Mouse (Mus musculus) forebrain, embryonic 16.5 days (tissue): ENCODE results near the gene Rnf4. TPM values are rescaled to one million over a fixed set of nuclear protein-coding genes. Genes with fewer than 3 reads are reported as not detected.

Source experiments
- ATAC-seq: fragments of 200-750 bp; cut with Nextera tagmentation; 2 replicates; pipeline ENCODE4 v1.8.0; 2017; ENCODE audit warnings: mild to moderate bottlenecking, moderate library complexity
- H3K27ac ChIP-seq: fragments of 300-500 bp; sonication (generic); 2 replicates; pipeline ENCODE4 v1.5.1; 2014; ENCODE audit warnings: low read length, control low read depth
- H3K27me3 ChIP-seq: fragments of 300-500 bp; sonication (generic); replicated peaks from 2 replicates; pipeline ENCODE4 v1.6.1; 2014; ENCODE audit warnings: low read length; ENCODE audit not compliant: control insufficient read depth, insufficient read depth
- H3K36me3 ChIP-seq: fragments of 300-500 bp; sonication (generic); 2 replicates; pipeline ENCODE4 v1.6.1; 2014; ENCODE audit not compliant: control insufficient read depth, insufficient read depth
- H3K4me1 ChIP-seq: fragments of 300-500 bp; sonication (generic); replicated peaks from 2 replicates; pipeline ENCODE4 v1.6.1; 2014; ENCODE audit warnings: low read length; ENCODE audit not compliant: control insufficient read depth, insufficient read depth
- H3K4me2 ChIP-seq: fragments of 300-500 bp; sonication (generic); 2 replicates; pipeline ENCODE4 v1.6.1; 2014; ENCODE audit warnings: mild to moderate bottlenecking, low read length, control low read depth
- H3K4me3 ChIP-seq: fragments of 300-500 bp; sonication (generic); replicated peaks from 2 replicates; pipeline ENCODE4 v1.5.1; 2014; ENCODE audit warnings: mild to moderate bottlenecking, low read length, control low read depth
- H3K9ac ChIP-seq: fragments of 300-500 bp; sonication (generic); replicated peaks from 2 replicates; pipeline ENCODE4 v1.6.1; 2014; ENCODE audit warnings: low read depth, low read length, control low read depth
- H3K9me3 ChIP-seq: fragments of 300-500 bp; sonication (generic); 2 replicates; pipeline ENCODE4 v1.6.1; 2016; ENCODE audit warnings: low read length; ENCODE audit not compliant: control insufficient read depth
- WGBS: fragments of 180-500 bp; shearing (Covaris S2); extraction: QIAGEN DNeasy Blood & Tissue Kit; methylation state at CpG from one replicate; pipeline ENCODE4 v1.1.7; 2014; 5-methylcytosine and 5-hydroxymethylcytosine counted together
- polyA plus RNA-seq: library from polyadenylated mRNA; unstranded; fragments of >200 nt; fragmentation: Nextera tagmentation; extraction: Ambion mirVana; gene quantifications from 2 replicates; pipeline ENCODE4 v1.2.1, GENCODE M21; 2015

The Rnf4 gene
- polyA plus RNA-seq, 1 experiment from 2014 or later, result 150 TPM

DNA sequence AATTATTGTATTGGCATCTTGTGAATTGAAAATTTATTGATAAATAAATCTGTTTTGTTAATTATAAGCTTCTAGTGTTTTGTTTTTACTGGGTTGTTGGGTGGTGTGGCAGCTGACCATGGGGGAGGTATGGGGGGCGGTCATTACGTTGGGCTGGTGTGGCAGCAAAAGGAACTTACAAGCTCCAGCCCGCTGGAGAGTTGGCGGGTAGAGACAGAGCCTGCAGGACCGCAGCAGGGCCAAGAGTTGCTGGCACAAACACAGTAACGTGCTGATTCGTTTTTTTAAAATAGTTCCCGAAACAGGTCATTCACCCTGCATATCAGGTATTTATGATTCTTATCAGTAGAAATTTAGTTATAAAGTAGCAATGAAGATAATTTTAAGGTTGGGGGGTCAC is 57.2 kb downstream of the Rnf4 start:
- Histone ChIP-seq H3K4me3 (no peak overlapping the region), H3K4me2 (no peak overlapping the region), H3K9me3 (no peaks in the 10 kb centered on the region), H3K27me3 (no peaks in the 10 kb centered on the region), H3K9ac (no peak overlapping the region), H3K36me3 (no peaks in the 10 kb centered on the region), H3K4me1 (peaks cover 10% of the 10 kb centered on the region), H3K27ac (no peak overlapping the region)
- ATAC-seq, result no peak
- 94% methylated on average over 8 of the region's 8 CpGs for WGBS

DNA sequence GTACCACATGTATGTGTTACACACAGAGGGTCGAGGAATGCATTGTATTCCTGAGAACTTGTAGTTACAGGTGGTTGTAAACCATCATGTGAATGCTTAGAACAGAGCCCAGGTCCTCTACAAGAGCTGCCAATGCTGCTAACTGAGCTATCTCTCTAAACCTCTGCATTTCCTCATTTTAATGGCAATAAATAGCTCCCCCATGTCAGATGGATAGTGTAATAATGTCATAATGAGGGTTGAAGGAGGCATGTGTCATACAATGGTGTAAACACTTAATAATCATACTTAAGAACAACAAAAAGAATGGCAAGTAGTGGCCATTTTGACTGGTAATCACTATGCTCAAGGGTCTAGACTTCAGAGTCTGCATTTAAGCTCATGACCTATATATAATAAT is 59.3 kb downstream of the Rnf4 start:
- WGBS, result 92% methylated on average over 1 of the region's 1 CpGs
- peaks cover 10% of the 10 kb centered on the region for H3K4me1 ChIP-seq
- no peaks in the 10 kb centered on the region for H3K9me3 ChIP-seq
- no peak for ATAC-seq
- no peak overlapping the region for H3K9ac ChIP-seq
- H3K4me2 ChIP-seq, result no peak overlapping the region
- no peak overlapping the region for H3K4me3 ChIP-seq
- H3K27ac ChIP-seq, result no peak overlapping the region
- H3K36me3 ChIP-seq, result no peaks in the 10 kb centered on the region
- H3K27me3 ChIP-seq, result no peaks in the 10 kb centered on the region

DNA sequence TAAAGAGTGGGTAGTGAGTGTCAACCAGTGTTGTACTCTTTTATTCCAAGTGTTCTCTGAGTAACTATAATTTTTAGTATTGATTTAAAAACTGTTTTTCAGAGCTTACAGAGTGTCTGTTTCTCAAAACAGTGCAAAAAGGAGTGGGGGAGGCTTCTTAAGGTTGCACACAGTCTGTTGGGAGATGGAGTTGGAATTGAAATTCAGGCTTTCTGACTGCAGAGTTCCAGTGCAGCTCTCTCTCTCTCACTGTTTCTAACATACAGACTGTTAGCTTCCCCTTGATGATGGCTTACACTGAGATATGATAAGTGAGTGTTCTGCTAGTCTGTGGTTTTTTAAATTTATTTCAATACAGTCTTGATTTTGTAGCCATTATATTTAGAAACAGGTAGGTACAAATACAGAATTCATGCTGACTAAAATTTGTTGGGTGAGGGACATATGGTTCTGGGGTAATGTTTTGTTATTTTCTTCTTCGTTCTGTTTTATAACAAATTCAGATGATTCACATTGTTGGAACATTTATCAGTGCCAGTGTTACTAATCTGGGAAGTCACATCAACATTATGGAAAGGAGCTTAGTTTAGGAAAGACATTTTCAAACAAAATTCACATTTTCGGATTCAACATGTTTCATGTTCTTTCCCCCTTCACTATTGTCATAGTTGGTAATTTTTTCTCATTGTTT is 59.9 kb downstream of the Rnf4 start:
- no peaks in the 10 kb centered on the region for H3K36me3 ChIP-seq
- ATAC-seq, result no peak
- WGBS, result 73% methylated on average over 2 of the region's 2 CpGs
- H3K9me3 ChIP-seq, result no peaks in the 10 kb centered on the region
- H3K4me1 ChIP-seq, result peaks cover 10% of the 10 kb centered on the region
- H3K27ac ChIP-seq, result no peak overlapping the region
- no peaks in the 10 kb centered on the region for H3K27me3 ChIP-seq
- no peak overlapping the region for H3K9ac ChIP-seq
- no peak overlapping the region for H3K4me3 ChIP-seq
- no peak overlapping the region for H3K4me2 ChIP-seq

DNA sequence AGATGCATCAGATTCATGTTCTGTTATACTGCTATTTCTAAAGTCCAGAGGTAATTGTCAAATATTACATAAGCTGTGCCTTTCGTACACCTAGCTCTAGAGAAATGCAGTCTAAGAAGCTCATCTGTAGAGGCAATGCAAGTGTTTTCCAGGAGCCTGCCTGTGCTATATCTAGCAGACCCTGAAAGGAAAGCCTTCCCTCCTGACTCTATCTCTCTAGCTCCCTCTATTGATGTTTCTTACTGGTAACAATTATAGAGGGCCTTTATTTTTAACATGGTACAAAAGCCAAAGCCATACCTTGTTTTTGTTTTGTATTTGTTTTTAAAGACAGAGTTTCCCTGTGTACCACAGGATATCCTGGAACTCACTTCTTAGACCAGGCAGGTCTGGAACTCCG is 61.8 kb downstream of the Rnf4 start:
- ATAC-seq, result no peak
- Histone ChIP-seq H3K27ac (no peak overlapping the region), H3K4me3 (no peak overlapping the region), H3K9me3 (no peaks in the 10 kb centered on the region), H3K27me3 (no peaks in the 10 kb centered on the region), H3K4me2 (no peak overlapping the region), H3K4me1 (peaks cover 10% of the 10 kb centered on the region), H3K9ac (no peak overlapping the region), H3K36me3 (no peaks in the 10 kb centered on the region)
- WGBS, result 96% methylated on average over 2 of the region's 2 CpGs

DNA sequence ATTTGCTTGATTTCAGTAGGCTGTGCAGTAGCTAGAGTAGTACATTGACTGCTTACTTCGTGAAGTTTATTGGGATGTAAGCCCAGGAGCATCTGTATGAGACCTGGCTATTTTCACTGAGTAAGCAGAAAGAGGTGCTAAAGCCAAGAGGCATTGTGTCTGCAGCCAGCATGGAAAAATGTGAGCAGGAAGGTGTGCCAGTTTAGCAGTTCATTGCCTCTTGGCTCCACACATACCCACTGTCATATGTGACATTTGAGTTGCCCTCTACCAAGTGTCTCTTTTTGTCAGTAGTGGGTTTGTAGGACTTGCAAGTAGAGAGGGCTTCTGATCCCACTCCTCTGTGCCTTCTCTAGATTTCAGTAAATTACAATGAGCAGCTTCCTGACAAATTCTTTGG is 62.2 kb downstream of the Rnf4 start:
- no peak overlapping the region for H3K4me2 ChIP-seq
- no peaks in the 10 kb centered on the region for H3K36me3 ChIP-seq
- no peak overlapping the region for H3K9ac ChIP-seq
- no peaks in the 10 kb centered on the region for H3K27me3 ChIP-seq
- no peak overlapping the region for H3K4me3 ChIP-seq
- H3K27ac ChIP-seq, result no peak overlapping the region
- ATAC-seq, result no peak
- H3K4me1 ChIP-seq, result peaks cover 10% of the 10 kb centered on the region
- H3K9me3 ChIP-seq, result no peaks in the 10 kb centered on the region
- WGBS, result 78% methylated on average over 1 of the region's 1 CpGs

Other genes starting within 250 kb of the Rnf4 start
- 0.37 and 0.73 TPM in 2 replicates for gene Poln, start 166.8 kb upstream of the Rnf4 start, polyA plus RNA-seq
- gene Haus3, start 166.8 kb upstream of the Rnf4 start, polyA plus RNA-seq, result 18.0 and 23.1 TPM in 2 replicates
- 37.1 and 47.2 TPM in 2 replicates for gene Mxd4, start 148.6 kb upstream of the Rnf4 start, polyA plus RNA-seq
- 4.4 and 5.2 TPM in 2 replicates for gene Zfyve28, start 47.8 kb upstream of the Rnf4 start, polyA plus RNA-seq
- 0.26 TPM in 1 of 2 replicates, not detected in the other for gene Cfap99, start 47.7 kb upstream of the Rnf4 start, polyA plus RNA-seq
- 16.3 and 17.1 TPM in 2 replicates for gene Fam193a, start 33.6 kb downstream of the Rnf4 start, polyA plus RNA-seq
- 8.6 and 8.7 TPM in 2 replicates for gene Tnip2, start 177.7 kb downstream of the Rnf4 start, polyA plus RNA-seq
- gene Sh3bp2, start 189.5 kb downstream of the Rnf4 start, polyA plus RNA-seq, result 29.1 and 31.2 TPM in 2 replicates
- gene Add1, start 237.4 kb downstream of the Rnf4 start, polyA plus RNA-seq, result 224 and 243 TPM in 2 replicates